Mouse (Mus musculus): ENCODE measurements around the gene Irs3. TPM values are rescaled to one million over a fixed set of nuclear protein-coding genes. Genes with fewer than 3 reads are reported as not detected.

Gene Irs3
- polyA plus RNA-seq, 1 experiment from 2014 or later, result 0.17 TPM

DNA sequence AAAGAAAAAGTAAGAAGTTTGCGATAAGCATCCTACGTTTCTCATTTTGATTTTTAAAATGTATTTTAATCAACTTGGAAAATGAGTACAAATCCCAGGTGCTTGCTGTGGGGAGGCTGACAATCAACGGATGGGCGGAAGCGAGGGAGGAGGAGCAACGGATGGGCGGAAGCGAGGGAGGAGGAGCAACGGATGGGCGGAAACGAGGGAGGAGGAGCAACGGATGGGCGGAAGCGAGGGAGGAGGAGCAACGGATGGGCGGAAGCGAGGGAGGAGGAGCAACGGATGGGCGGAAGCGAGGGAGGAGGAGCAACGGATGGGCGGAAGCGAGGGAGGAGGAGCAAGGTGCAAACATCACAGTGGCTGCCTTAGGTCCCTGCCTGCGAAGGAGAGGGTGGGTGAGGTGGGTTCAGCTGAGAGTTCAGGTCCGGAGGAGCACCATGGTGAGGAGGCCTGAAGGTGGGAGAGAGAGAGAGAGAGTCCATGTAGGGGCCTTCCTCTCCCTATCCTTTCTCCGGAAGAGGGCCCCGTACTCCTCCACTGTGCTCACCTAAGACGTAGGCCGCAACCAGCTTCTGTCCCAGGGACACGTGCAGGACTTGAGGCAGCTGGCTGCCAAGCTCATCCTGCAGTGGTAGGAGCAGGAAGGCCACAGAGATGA is 48.8 kb downstream of the Irs3 start:
- Histone ChIP-seq H3K4me3 (0 out of 2 replicates have a peak overlapping the region, but pooled peaks have one; percentile 8), H3K27me3 (replicated peaks) (no peaks in the 10 kb centered on the region), H3K27ac (no peak overlapping the region), H3K9ac (no peak overlapping the region), H3K4me2 (peak overlapping the region; percentile 30), H3K9me3 (no peaks in the 10 kb centered on the region), H3K36me3 (replicated peaks) (0 out of 2 replicates have a peak, but pooled peaks cover 3% of the 10 kb centered on the region), H3K4me1 (peaks cover 26% of the 10 kb centered on the region)
- WGBS, result 35% methylated on average over 28 of the region's 30 CpGs
- no peak for ATAC-seq (replicated peaks)

- no peak overlapping the region for H3K4me3 ChIP-seq
- WGBS, result 63% methylated on average over 7 of the region's 7 CpGs
These were observed 49.6 kb downstream of the Irs3 start for GRCm38 (mm10) chr5:137595921-137596320.

More at GRCm38 (mm10) chr5:137595921-137596320, 49.6 kb downstream of the Irs3 start:
- Histone ChIP-seq H3K36me3 (replicated peaks) (0 out of 2 replicates have a peak, but pooled peaks cover 3% of the 10 kb centered on the region), H3K9me3 (no peaks in the 10 kb centered on the region), H3K4me1 (peaks cover 21% of the 10 kb centered on the region), H3K4me2 (no peak overlapping the region), H3K9ac (no peak overlapping the region), H3K27me3 (replicated peaks) (no peaks in the 10 kb centered on the region), H3K27ac (no peak overlapping the region)
- ATAC-seq (replicated peaks), result no peak

Other genes with a start within 250 kb of the Irs3 start
- 0.50 and 0.51 TPM in 2 replicates for gene Zan, start 168.7 kb downstream of the Irs3 start, polyA plus RNA-seq (2015; fragmentation: Nextera tagmentation; extraction: Ambion mirVana)
- 77.7 and 82.1 TPM in 2 replicates for gene Pop7, start 143.2 kb downstream of the Irs3 start, polyA plus RNA-seq (2015; fragmentation: Nextera tagmentation; extraction: Ambion mirVana)
- gene Gigyf1, start 127.2 kb downstream of the Irs3 start, polyA plus RNA-seq (2015; fragmentation: Nextera tagmentation; extraction: Ambion mirVana), result 20.2 and 23.5 TPM in 2 replicates
- gene Epo, start 112.5 kb downstream of the Irs3 start, polyA plus RNA-seq (2015; fragmentation: Nextera tagmentation; extraction: Ambion mirVana), result not detected in 2 replicates
- 525 and 570 TPM in 2 replicates for gene Gnb2, start 112.2 kb downstream of the Irs3 start, polyA plus RNA-seq (2015; fragmentation: Nextera tagmentation; extraction: Ambion mirVana)
- gene Actl6b, start 92.2 kb downstream of the Irs3 start, polyA plus RNA-seq (2015; fragmentation: Nextera tagmentation; extraction: Ambion mirVana), result 339 and 342 TPM in 2 replicates
- gene Tfr2, start 75.9 kb downstream of the Irs3 start, polyA plus RNA-seq (2015; fragmentation: Nextera tagmentation; extraction: Ambion mirVana), result 6.2 and 7.9 TPM in 2 replicates
- gene Mospd3, start 44.7 kb downstream of the Irs3 start, polyA plus RNA-seq (2015; fragmentation: Nextera tagmentation; extraction: Ambion mirVana), result 66.9 and 68.2 TPM in 2 replicates
- gene Pcolce, start 31.9 kb downstream of the Irs3 start, polyA plus RNA-seq (2015; fragmentation: Nextera tagmentation; extraction: Ambion mirVana), result 15.1 and 16.7 TPM in 2 replicates
- 0.13 and 0.17 TPM in 2 replicates for gene Fbxo24, start 16.7 kb downstream of the Irs3 start, polyA plus RNA-seq (2015; fragmentation: Nextera tagmentation; extraction: Ambion mirVana)
- gene Lrch4, start 16.6 kb downstream of the Irs3 start, polyA plus RNA-seq (2015; fragmentation: Nextera tagmentation; extraction: Ambion mirVana), result 18.8 and 19.1 TPM in 2 replicates
- 11.3 and 11.8 TPM in 2 replicates for gene Gm20605, start 16.5 kb downstream of the Irs3 start, polyA plus RNA-seq (2015; fragmentation: Nextera tagmentation; extraction: Ambion mirVana)
- gene Sap25, start 4.4 kb downstream of the Irs3 start, polyA plus RNA-seq (2015; fragmentation: Nextera tagmentation; extraction: Ambion mirVana), result 4.8 and 6.8 TPM in 2 replicates
- gene Agfg2, start 39.0 kb upstream of the Irs3 start, polyA plus RNA-seq (2015; fragmentation: Nextera tagmentation; extraction: Ambion mirVana), result 17.0 and 18.3 TPM in 2 replicates
- 58.6 and 61.2 TPM in 2 replicates for gene Nyap1, start 95.9 kb upstream of the Irs3 start, polyA plus RNA-seq (2015; fragmentation: Nextera tagmentation; extraction: Ambion mirVana)
- 58.0 and 59.8 TPM in 2 replicates for gene Tsc22d4, start 100.0 kb upstream of the Irs3 start, polyA plus RNA-seq (2015; fragmentation: Nextera tagmentation; extraction: Ambion mirVana)
- gene Ppp1r35, start 133.1 kb upstream of the Irs3 start, polyA plus RNA-seq (2015; fragmentation: Nextera tagmentation; extraction: Ambion mirVana), result 37.3 and 45.0 TPM in 2 replicates
- 10.7 and 10.8 TPM in 2 replicates for gene Mepce, start 141.9 kb upstream of the Irs3 start, polyA plus RNA-seq (2015; fragmentation: Nextera tagmentation; extraction: Ambion mirVana)
- 10.5 and 11.9 TPM in 2 replicates for gene Zcwpw1, start 142.1 kb upstream of the Irs3 start, polyA plus RNA-seq (2015; fragmentation: Nextera tagmentation; extraction: Ambion mirVana)
- 0.17 TPM in 1 of 2 replicates, not detected in the other for gene Pilra, start 190.6 kb upstream of the Irs3 start, polyA plus RNA-seq (2015; fragmentation: Nextera tagmentation; extraction: Ambion mirVana)
- not detected in 2 replicates for gene Pilrb1, start 212.4 kb upstream of the Irs3 start, polyA plus RNA-seq (2015; fragmentation: Nextera tagmentation; extraction: Ambion mirVana)
- gene Pilrb2, start 226.1 kb upstream of the Irs3 start, polyA plus RNA-seq (2015; fragmentation: Nextera tagmentation; extraction: Ambion mirVana), result not detected in 2 replicates